Mouse (Mus musculus) bone marrow macrophage, adult 2 months (primary cell): ENCODE measurements around the gene Cldn9.

Experiments
- CTCF ChIP-seq: IDR thresholded peaks from 2 replicates; pipeline ENCODE4 v1.5.1; 2012; ENCODE audit warnings: low read depth, mild to moderate bottlenecking, low read length, moderate library complexity
- POLR2A ChIP-seq: IDR thresholded peaks from 2 replicates; pipeline ENCODE4 v1.6.1; 2012; ENCODE audit warnings: mild to moderate bottlenecking, low read depth, low read length, borderline replicate concordance

GRCm38 (mm10) chr17:23664556-23665021 lies 19.2 kb downstream of the Cldn9 start:
- TF ChIP-seq CTCF (peak; percentile 66), POLR2A (no peak)
